Mouse (Mus musculus): Measurements from ENCODE around the gene Fbxw8.

The Fbxw8 gene

GRCm38 (mm10) chr5:118027101-118027697 lies 128.1 kb downstream of the Fbxw8 start:
- DNase-seq (ENCODE audit: low read depth in 2 of 2, low spot score in 2 of 2), result no peak

- no peak for DNase-seq (ENCODE audit: low read depth in 2 of 2, low spot score in 2 of 2)
Measured at GRCm38 (mm10) chr5:118026343-118026742, 128.9 kb downstream of the Fbxw8 start.

GRCm38 (mm10) chr5:118025880-118026279 lies 129.4 kb downstream of the Fbxw8 start:
- DNase-seq (ENCODE audit: low read depth in 2 of 2, low spot score in 2 of 2), result no peak

GRCm38 (mm10) chr5:118023053-118023452 lies 132.2 kb downstream of the Fbxw8 start:
- no peak for DNase-seq (ENCODE audit: low read depth in 2 of 2, low spot score in 2 of 2)

GRCm38 (mm10) chr5:118019905-118020304 lies 135.4 kb downstream of the Fbxw8 start:
- no peak for DNase-seq (ENCODE audit: low read depth in 2 of 2, low spot score in 2 of 2)

GRCm38 (mm10) chr5:118017527-118017926 lies 137.7 kb downstream of the Fbxw8 start:
- no peak for DNase-seq (ENCODE audit: low read depth in 2 of 2, low spot score in 2 of 2)

- DNase-seq (ENCODE audit: low read depth in 2 of 2, low spot score in 2 of 2), result no peak
Measured at GRCm38 (mm10) chr5:118015669-118016068, 139.6 kb downstream of the Fbxw8 start.

GRCm38 (mm10) chr5:118015028-118015427 lies 140.2 kb downstream of the Fbxw8 start:
- DNase-seq (ENCODE audit: low read depth in 2 of 2, low spot score in 2 of 2), result no peak
